Mouse (Mus musculus) lung, adult 2 months (tissue): ENCODE data around the gene Frat2.

Experiments used
- CTCF ChIP-seq: fragments of 200-500 bp; IDR thresholded peaks from 2 replicates; pipeline ENCODE4 v1.5.1; 2011; ENCODE audit warnings: mild to moderate bottlenecking, low read length, control low read depth; ENCODE audit not compliant: insufficient read depth
- POLR2A ChIP-seq: fragments of 200-500 bp; IDR thresholded peaks from 2 replicates; pipeline ENCODE4 v1.6.1; 2011; ENCODE audit warnings: low read depth, mild to moderate bottlenecking, control low read depth, low read length, borderline replicate concordance; ENCODE audit errors: extremely low read depth

- TF ChIP-seq POLR2A (no peak), CTCF (no peak)
Measured at GRCm38 (mm10) chr19:41813374-41813773, 34.6 kb downstream of the Frat2 start.
